Mouse (Mus musculus): Measurements from ENCODE around the gene Hist1h4d. TPM values are rescaled to one million over a fixed set of nuclear protein-coding genes. Genes with fewer than 3 reads are reported as not detected.

Gene Hist1h4d
- total RNA-seq, 1 experiment from 2014 or later: 447 TPM

Other genes with a start within 250 kb of the Hist1h4d start
- gene Zfp322a, start 212.4 kb upstream of the Hist1h4d start, total RNA-seq (2023): 7.8 and 8.0 TPM in 2 replicates
- 9.1 and 10.2 TPM in 2 replicates for gene Abt1, start 157.7 kb upstream of the Hist1h4d start, total RNA-seq (2023)
- not detected in 2 replicates for gene Btn1a1, start 115.7 kb upstream of the Hist1h4d start, total RNA-seq (2023)
- gene Btn2a2, start 92.7 kb upstream of the Hist1h4d start, total RNA-seq (2023): not detected in 2 replicates
- 492 and 1,085 TPM in 2 replicates for gene Hist1h4h, start 50.5 kb upstream of the Hist1h4d start, total RNA-seq (2023)
- 675 and 802 TPM in 2 replicates for gene Hist1h2af, start 47.7 kb upstream of the Hist1h4d start, total RNA-seq (2023)
- 96.3 and 179 TPM in 2 replicates for gene Hist1h3g, start 46.2 kb upstream of the Hist1h4d start, total RNA-seq (2023)
- gene Hist1h2bh, start 38.2 kb upstream of the Hist1h4d start, total RNA-seq (2023): 54.8 and 79.6 TPM in 2 replicates
- 164 and 316 TPM in 2 replicates for gene Hist1h3f, start 37.5 kb upstream of the Hist1h4d start, total RNA-seq (2023)
- gene Hist1h4f, start 29.9 kb upstream of the Hist1h4d start, total RNA-seq (2023): 1,320 and 1,633 TPM in 2 replicates
- gene Hist1h1d, start 28.3 kb upstream of the Hist1h4d start, total RNA-seq (2023): 65.0 and 74.8 TPM in 2 replicates
- gene Hist1h3e, start 19.2 kb upstream of the Hist1h4d start, total RNA-seq (2023): 389 and 653 TPM in 2 replicates
- gene Hist1h2ae, start 10.4 kb upstream of the Hist1h4d start, total RNA-seq (2023): 112 and 128 TPM in 2 replicates
- 877 and 1,185 TPM in 2 replicates for gene Hist1h2bg, start 10.2 kb upstream of the Hist1h4d start, total RNA-seq (2023)
- 501 and 811 TPM in 2 replicates for gene Hist1h2bf, start 7.4 kb upstream of the Hist1h4d start, total RNA-seq (2023)
- gene Hist1h2ad, start 7.2 kb upstream of the Hist1h4d start, total RNA-seq (2023): 41.5 and 76.0 TPM in 2 replicates
- gene Hist1h3d, start 5.8 kb upstream of the Hist1h4d start, total RNA-seq (2023): 49.0 and 98.9 TPM in 2 replicates
- 59.1 and 80.7 TPM in 2 replicates for gene Hist1h2be, start 39.5 kb downstream of the Hist1h4d start, total RNA-seq (2023)
- gene Hist1h1e, start 41.0 kb downstream of the Hist1h4d start, total RNA-seq (2023): 628 and 671 TPM in 2 replicates
- 21.4 and 34.7 TPM in 2 replicates for gene Hist1h2ac, start 102.3 kb downstream of the Hist1h4d start, total RNA-seq (2023)
- gene Hist1h2bc, start 102.6 kb downstream of the Hist1h4d start, total RNA-seq (2023): 85.6 and 87.8 TPM in 2 replicates
- gene Hist1h1t, start 114.2 kb downstream of the Hist1h4d start, total RNA-seq (2023): 0.75 TPM in 1 of 2 replicates, not detected in the other
- gene Hist1h4c, start 116.9 kb downstream of the Hist1h4d start, total RNA-seq (2023): 147 and 286 TPM in 2 replicates
- 2.0 and 2.2 TPM in 2 replicates for gene Hfe, start 129.3 kb downstream of the Hist1h4d start, total RNA-seq (2023)
- gene Hist1h1c, start 157.2 kb downstream of the Hist1h4d start, total RNA-seq (2023): 1,418 and 1,573 TPM in 2 replicates
- 379 and 485 TPM in 2 replicates for gene Hist1h3c, start 164.0 kb downstream of the Hist1h4d start, total RNA-seq (2023)
- 566 and 573 TPM in 2 replicates for gene Hist1h2bb, start 165.1 kb downstream of the Hist1h4d start, total RNA-seq (2023)
- 470 and 881 TPM in 2 replicates for gene Hist1h2ab, start 169.5 kb downstream of the Hist1h4d start, total RNA-seq (2023)
- gene Hist1h3b, start 170.7 kb downstream of the Hist1h4d start, total RNA-seq (2023): 584 and 951 TPM in 2 replicates
- 196 and 310 TPM in 2 replicates for gene Hist1h4b, start 175.4 kb downstream of the Hist1h4d start, total RNA-seq (2023)
- 278 and 356 TPM in 2 replicates for gene Hist1h4a, start 179.6 kb downstream of the Hist1h4d start, total RNA-seq (2023)
- 546 and 576 TPM in 2 replicates for gene Hist1h3a, start 180.8 kb downstream of the Hist1h4d start, total RNA-seq (2023)
- gene Hist1h1a, start 182.1 kb downstream of the Hist1h4d start, total RNA-seq (2023): 193 and 241 TPM in 2 replicates
- gene Trim38, start 188.3 kb downstream of the Hist1h4d start, total RNA-seq (2023): not detected in 2 replicates
- not detected in 2 replicates for gene Slc17a2, start 225.4 kb downstream of the Hist1h4d start, total RNA-seq (2023)